Mouse (Mus musculus): ENCODE measurements around the gene Accs.

- TF ChIP-seq POLR2A (IDR thresholded peaks at IDR 0.05; ENCODE audit: extremely low read depth, insufficient read depth, low read length) (no peak), CTCF (IDR thresholded peaks at IDR 0.05; ENCODE audit: low read depth, low read length) (no peak)
Measured at GRCm38 (mm10) chr2:93791516-93792499, 57.9 kb downstream of the Accs start.
